Mouse (Mus musculus): ENCODE data around the gene Wls.

The Wls gene

DNA sequence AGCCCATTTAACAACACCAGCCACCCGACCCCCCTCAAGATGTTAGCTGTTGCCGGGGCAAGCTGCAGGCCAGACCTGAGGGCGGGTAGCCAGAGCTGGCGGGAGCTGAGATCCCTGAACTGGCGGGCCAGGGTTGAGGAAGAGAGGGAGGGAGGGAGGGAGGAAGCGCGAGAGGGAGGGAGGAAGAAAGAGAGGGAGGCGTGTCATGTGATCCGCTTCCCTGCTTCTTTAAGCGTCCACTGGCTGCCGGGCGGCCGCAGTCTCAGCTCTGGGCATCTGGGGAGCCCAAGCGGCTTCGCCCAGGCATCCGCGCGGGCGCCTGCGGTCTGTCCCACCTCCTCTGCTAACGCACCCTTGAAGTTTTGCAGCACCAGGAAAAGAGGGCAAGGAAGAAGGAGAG, at the start of gene Wls:
Gene Wls, plus strand, starts transcription at position 192 of the 400 bp plus-strand sequence.
- DNase-seq (ENCODE audit: low spot score) = peak; percentile 32

DNA sequence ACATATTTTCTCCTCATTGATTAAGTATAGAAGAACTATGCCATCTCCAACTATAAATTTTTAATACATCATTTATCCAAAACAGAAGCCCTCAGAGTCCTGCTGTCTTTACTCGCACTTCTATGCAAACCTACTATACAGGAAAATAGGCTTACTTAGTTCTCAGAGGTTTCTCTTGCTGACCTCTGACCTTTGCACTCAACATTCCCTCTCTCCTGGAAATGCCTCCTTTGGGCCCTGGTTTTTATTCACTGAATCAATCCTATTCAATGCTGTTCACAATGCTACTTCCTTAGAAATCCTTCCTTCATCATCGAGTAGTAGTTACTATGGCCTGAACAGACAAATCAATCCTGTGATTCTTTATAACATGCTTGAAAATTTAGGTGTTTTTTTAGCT, 49.7 kb upstream of the Wls start:
- DNase-seq (ENCODE audit: low spot score) = no peak

DNA sequence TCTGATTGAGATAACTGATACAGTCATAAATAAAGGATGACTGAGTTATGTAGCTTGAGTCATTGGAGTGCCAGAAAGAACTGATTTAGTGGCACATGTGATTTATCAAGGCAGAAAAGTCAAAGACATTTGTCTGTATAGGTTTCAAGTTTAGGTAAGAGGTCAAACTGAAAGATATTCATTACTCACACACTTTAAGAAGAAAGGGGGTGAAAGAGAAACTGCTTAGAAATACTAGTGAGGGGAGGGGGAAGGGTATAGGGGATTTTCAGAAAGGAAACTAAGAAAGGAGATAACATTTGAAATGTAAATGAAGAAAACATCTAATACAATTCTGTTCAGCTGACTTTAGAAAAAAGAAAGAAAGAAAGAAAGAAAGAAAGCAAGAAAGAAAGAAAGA, 7.9 kb upstream of the Wls start:
- DNase-seq (ENCODE audit: low spot score) = no peak

DNA sequence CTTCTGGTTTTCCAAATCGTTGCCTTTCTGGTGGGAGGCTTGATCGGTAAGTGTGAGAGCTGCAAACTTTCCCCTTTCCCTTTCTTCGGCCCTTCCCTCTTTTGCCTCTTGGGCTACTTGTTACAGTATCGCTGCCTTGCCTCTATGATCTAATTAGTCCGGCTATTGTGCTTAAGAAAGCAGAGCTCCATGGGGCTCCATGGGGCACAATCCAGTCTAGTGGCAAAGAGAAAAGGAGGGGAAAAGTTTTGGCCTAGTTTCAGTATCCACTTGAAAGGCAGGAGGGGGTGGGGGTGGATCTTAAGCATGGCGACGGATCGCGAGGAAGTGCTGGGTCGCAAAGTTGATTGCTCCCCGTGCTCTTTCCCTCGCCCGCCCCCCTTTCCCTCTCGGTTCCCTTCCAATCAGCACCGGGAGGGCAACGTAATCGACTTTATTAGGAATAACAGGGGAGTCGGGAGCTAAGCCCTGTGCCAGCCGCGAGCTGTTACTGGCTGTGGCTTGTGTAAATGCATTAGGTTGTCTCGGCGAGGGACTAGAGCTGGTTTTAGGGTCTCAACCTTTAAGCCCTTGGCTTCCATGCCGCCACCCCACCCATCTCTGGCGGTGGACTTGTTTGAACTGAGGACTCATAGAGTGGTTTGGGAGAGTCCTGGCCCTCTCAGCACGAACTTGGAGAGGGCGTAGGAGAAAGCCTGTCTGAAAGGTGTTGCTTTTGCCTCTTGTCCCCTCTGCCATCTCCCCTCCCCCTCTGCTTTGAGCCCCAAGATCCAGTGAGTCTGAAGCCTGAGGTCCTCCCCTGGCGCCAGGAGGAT, 737 bp downstream of the Wls start:
- DNase-seq (ENCODE audit: low spot score) = peak; percentile 15

DNA sequence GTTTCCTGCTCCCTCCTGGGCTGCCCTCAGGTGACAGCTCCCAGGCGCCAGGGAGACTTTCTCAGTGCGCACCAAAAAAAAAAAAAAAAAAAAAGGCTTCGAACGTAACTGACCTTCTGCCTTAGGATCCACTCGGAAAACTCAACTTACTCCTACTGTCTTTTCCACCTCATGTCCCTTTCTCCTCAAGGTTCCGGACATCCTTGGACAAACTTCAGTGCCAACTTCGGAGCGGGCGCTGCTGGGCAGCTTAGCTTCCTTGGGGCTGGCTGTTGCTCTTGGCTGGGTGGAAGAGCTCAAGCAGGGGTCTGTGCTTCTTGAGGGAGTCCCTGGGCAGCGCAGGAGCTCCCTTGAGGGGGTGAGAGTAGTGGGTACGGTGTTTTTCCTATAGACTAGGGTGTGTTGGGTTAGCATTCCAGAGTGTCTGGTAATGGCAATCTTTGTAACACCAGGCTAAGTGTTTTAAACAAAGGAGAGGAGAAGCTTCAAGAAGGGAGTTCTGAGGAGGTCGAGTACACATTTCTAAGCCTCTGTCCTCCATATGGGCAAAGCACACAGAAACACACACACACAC, 1.4 kb downstream of the Wls start:
- no peak for DNase-seq (ENCODE audit: low spot score)

DNA sequence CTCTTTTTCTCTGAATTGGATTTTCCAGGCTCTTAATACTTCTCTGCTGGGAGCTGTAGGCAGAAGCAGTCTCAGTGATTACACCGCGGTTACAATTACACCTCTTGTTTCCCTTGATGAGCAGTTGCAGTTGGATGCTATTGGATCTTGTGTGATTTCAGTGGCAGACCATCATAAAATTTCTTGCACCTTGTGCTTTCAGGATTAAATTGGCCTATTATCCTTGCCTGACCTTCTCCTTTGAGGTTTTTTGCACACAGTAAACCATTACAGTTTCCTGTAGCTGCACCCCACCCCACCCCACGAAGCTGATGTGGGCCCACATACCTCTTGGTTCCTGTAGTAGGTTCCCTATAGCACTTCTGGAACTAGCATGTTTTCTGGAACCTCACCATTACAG, 2.0 kb downstream of the Wls start:
- no peak for DNase-seq (ENCODE audit: low spot score)

DNA sequence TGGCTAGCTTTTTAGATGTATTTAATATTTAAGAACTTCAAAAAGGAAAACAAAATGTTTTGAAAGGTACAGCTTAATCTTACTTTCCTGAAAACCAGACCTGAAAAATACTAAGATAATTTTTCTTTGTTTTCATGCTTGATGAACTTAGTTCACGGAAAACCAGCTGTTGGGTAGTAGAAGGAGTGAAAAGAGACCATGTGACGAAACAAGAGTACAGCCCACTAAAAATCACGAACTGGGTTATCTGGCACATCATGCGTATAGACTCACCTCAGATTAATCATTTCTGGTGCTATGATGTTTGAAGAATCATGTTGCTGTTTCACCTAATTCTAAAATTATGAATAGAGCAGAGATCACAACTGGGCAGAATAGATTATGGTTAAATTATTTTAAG, 3.7 kb downstream of the Wls start:
- DNase-seq (ENCODE audit: low spot score) = no peak

DNA sequence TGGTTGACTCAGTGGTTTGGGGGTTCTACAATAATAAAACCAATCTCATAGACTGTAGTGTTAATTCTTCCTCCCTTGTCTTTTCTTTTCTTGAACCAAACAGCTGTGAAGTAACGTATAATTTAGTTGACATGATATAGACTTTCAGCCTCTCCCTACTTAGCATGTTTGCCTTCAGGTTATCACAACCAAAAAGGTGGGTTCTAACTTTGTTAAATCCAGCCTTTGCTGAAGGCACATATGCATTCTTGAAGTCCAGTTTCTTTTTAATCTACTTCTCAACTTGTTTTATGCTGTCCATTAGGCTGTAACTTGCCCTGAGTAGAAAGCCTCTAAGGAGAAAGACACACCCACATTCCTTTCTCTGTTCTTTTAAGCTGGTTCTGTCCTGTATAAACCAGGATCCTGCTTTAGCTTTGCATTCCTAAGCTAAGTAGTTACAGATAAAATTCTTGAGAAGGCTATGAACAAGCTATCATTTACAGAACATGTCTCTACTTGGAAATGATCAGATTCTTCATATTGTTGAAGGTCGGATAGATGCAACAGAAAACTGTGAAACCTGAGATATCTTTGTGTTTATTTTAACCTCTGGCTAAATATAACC, 8.0 kb downstream of the Wls start:
- no peak for DNase-seq (ENCODE audit: low spot score)

DNA sequence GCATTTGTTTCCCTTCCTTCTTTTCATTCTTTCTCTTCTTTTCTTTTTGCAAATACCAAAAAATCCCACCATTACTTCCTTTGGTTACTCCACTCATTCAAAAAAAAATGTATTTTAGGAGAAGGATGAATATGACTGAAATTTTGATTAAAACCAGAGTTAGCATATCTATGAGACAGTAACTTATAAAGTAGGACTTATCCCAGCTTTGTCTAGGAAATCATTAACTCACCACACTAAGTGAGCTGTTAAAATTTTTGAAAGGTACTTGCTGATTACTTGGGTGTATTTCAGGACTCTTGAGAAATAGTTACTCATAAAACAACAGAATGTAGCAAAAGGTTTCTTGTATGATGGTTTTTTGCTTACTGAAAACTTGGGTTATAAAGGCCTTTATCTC, 8.7 kb downstream of the Wls start:
- no peak for DNase-seq (ENCODE audit: low spot score)

DNA sequence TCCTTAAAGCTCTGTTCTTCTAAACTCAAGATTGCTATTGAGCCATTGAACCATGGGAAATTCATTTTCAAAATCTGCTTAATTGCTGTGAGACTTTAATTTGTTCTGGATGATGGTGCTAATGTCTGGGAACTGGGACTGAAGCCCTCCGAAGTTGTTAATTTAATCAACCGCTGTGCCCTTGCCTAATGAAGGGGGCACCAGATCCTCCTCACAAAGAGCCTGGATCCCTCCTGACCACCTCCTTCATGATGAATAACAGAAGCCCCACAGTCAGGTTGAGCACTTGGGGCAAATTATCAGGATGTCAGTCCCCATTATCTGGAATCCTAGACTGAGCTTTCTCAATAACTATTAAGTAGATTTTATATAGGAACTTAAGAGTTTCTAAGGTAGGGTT, 12.0 kb downstream of the Wls start:
- no peak for DNase-seq (ENCODE audit: low spot score)

DNA sequence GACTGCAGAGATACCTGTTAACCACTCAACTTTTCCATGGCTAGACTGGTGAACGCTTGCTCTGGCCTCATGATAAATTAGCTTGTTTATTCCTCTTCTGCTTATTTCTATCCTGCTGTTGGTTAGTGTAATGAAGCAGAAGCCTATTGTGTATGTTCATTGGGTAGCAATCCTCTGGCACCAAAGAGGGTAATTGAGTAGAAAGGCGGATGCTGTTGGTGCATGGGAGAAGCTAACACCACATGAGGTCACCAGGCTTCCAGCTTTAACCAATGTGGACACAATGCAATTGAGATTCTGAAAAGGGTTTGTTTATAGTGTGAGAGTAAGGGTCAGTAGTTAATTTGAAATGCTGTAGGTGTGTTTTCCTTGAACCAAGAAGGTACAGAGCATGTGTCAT, 12.5 kb downstream of the Wls start:
- DNase-seq (ENCODE audit: low spot score) = no peak

DNA sequence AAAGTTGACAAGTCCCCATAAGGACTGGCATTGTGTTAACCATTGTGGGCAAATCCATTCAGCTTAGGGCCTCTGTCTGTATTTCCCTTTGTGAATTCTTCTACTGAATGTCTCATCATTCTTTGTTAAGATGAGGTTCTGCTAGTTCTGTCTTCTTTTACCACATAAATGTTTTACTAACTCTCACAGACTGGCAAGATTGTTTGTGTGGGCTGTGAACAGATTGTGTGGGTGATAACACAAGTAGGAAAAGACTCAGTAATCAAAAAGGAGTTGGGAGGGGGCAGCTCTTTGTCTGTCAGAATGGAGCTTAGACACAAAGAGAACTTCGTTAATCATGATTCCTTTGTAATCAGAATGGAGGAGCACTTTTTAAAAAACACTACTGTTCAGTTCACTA, 17.6 kb downstream of the Wls start:
- DNase-seq (ENCODE audit: low spot score) = no peak

DNA sequence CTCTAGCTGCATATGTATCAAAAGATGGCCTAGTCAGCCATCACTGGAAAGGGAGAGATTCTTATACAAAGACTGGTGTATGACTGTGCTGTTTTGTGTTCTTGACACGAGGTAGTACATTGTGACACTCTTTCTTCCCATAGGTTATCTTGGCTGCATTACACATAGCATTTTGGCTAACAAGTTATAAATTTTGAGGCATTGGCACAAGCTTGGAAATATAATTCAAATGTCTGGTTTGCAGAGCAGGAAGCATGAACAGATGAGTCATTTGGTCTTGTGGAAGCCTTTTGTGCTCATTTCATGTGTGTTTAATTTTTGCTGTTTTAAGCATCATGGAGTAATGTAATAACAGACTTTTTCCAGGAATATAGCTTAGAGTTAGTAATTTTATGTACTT, 26.2 kb downstream of the Wls start:
- no peak for DNase-seq (ENCODE audit: low spot score)

DNA sequence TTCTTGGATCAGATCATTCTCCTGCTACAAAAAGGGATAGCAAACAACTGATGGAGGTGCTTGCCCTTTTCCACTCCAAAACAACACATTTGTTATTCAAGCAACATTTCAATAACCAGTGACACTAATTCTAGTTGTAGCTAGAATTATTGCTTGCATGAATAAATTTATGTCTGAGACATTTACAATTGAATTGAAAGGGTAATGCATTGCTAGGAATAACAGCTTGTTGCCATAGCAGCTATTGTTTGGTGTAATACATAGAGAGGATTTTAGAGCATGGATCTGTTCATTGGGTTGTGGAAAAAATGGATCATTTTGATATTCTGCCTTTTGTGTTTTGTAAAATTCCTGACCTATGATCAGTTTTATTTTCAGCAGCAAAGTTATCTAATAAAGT, 39.5 kb downstream of the Wls start:
- DNase-seq (ENCODE audit: low spot score) = no peak

DNA sequence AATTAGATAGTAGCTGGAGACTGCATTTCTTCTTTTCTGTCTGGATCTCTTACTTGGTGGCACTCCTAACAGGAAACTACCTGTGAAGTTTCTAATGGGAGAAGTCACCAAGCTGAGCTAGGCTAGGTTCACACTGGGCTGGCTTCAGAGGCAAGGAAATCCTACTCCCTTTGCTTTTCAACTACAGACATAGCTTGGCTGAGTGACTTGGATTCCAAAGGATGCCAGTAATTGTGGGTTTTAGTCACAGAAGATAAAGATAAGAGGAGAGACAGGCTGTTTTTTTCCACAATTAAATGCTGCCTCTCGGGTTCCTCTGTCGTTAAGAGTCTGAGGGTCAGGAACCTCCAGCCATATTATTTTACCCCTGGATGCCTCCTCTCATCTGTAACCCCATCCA, 43.9 kb downstream of the Wls start:
- no peak for DNase-seq (ENCODE audit: low spot score)

DNA sequence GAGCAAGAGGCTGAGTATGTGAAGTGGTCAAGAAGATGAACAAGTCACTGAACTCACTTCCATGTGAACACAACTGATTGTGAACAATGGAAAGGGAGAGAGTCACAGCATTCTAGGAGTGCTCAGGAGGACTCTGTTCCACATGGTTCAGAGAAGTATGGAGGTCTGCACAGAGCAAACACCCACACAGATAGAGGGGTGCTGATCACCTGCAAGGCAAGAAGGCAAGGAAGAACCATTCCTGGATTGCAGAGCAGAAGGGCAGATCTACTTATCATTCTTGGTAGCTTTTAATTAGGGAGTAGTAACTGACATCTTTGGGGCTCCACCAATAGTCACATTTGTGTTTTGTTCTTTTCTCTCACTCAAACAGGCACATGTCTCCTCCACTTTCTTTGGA, 45.3 kb downstream of the Wls start:
- no peak for DNase-seq (ENCODE audit: low spot score)

DNA sequence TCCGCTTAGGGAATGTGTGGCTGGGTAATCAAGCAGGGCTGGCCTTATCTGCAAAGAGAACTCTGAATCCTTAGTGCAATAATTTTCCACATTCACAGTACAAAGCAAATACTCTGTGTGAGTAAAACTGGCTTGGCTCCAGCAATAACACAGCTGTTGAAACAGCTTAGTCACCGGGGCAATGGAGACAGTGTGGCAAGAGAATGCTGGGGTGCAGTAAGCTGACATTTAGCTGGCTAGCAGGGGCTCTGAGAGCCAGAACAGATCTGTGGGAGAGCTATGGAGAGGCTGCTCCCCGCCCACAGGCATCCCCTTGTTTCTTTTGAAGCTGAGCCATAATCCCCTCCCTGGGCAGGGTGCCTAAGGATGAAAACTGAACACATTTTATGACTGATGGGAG, 45.8 kb downstream of the Wls start:
- DNase-seq (ENCODE audit: low spot score) = no peak

DNA sequence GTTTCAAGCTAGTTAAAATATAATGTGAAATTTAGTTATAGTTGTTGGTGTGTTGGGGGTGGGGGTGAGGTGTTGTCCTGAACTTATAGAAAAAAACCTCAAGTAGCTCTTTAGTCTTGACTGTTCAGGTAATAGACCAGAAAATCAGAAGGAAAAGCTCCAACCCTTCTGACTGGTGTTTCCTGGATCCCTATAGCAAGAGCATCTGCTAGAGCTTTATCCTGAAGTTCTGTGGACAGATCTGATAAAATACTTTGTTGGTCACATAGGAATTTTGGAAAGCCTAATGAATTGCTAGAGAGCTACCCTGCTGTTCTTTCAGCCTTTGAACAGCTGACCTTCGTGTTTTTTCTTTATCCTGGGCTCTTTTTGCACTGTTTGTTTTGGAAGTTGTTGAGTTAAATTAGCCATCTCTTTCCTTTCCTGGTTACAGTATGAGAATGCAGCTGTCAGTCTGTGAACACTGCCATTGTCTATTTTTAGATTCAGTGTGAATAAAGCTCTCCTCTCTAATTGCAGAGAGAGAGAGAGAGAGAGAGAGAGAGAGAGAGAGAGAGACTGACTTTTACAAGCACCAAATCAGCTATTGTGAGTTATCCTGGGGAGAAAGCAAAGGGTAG, 46.4 kb downstream of the Wls start:
- DNase-seq (ENCODE audit: low spot score) = no peak

DNA sequence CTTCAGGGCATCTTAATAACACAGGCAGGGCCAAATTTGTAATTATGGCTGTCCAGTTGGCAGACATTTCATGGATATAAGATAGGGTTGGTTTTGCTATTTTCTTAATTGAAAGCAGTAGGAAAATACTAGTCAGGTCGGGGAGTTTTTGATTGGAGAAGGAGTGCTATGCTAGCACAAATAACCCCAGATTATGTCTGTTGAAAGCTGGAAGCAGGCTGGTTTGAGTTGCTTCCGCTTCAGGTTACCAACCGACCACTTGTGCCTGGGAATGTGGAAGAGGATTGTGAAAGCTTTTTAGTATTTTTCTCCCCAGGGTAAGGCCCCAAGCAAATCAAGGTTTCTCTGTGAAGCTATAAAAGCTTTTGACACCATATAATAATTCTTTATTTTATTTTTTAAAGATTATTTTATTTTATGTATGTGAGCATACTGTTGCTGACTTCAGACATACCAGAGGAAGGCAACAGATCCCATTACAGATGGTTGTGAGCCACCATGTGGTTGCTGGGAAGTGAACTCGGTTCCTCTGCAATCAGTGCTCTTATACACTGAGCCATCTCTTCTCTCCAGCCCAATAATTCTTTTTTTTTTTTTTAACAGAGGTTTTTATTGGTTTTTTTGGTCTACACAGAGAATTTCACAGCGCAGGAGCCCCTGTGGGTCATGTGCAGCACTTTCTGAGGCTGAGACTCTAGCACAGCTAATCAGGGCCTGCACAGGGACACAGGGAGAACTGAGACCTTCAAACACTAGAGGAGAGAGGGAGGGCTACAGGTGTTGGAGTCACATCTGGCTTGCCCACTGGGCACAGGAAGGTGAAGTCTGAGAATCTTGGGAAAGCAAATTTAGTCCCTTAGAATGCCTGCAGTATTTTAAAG, 50.9 kb downstream of the Wls start:
- DNase-seq (ENCODE audit: low spot score) = no peak

DNA sequence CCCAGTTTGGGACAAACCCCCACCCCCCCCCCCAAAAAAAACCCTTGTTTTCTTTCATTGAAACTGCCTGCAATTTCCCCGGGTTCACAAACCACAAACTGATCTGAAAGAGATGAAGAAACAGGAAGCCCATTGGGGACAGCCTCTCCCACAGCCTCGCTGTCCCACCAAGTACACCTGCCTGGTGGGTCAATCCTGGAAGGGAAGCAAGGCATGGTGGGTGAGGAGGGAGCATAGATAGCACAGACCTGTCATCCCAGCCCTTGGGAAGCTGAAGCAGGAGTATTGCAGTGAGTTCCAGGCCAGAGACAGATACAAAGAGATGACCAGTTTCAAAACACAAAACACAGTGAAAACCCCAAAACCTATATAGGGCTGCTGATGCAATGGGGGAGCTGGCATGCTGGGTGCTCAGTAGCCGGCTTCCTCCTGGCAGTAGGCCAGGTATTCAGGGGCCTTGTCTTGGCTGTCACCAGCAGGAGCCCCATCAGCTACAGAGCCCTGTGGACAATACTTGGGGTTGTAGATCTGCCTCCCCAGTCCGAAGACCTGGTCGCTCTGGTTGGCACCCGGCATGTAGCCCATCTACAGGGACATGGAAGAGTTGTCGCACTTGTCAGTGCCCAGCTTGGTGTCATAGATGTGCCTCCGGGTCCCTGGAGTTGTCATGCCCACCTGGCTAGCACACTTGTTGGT, 51.7 kb downstream of the Wls start:
- DNase-seq (ENCODE audit: low spot score) = no peak

DNA sequence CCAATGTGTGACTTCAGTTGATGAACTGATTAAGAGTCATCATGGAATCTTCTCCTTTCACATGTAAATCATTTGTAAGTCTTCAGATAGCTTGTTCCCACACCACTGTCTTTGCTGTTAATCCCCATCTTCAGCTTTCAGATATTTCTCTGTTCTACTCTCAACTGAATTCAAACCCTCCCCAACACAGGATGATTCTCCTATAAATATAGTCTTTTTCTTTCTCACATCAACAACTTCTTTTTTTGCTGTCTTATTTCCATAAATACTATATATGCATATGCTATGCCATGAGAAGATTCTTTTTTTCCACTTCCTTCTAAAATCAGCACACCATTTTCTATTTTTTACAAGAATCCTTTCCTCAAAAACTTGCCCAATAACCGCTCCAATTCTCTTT, 67.9 kb downstream of the Wls start:
- DNase-seq (ENCODE audit: low spot score) = no peak

Data from c-Kit-positive CD71-positive TER-119-positive erythroid progenitor cells, embryonic 14.5 days (primary cell).